Mouse (Mus musculus) lung, postnatal 10 days (tissue): ENCODE results near the gene Mex3a.

Experiments used
- DNase-seq: peaks from one replicate; pipeline ENCODE4 v3.0.0; 2021

The Mex3a gene

GRCm38 (mm10) chr3:88505765-88506164 lies 26.4 kb upstream of the Mex3a start:
- DNase-seq: no peak

DNA sequence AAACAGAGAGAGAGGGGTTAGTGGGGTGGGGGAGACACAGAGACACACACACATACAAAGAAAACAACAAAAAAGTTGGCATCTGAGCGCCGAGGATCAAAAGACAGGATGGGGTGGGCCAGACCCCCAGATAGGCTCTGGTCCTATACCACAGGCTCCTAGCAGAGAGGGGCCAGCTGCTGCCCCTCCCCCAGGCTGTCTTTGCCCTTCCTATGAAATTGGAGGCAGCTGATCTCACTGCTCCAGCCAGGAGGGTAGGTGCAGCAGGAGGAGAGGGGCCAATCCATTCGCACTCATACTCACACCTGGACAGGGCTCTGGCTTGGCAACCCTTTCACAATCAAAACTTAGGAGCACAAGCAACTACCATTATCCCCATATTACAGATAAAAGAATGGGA lies 22.9 kb upstream of the Mex3a start:
- no peak for DNase-seq

DNA sequence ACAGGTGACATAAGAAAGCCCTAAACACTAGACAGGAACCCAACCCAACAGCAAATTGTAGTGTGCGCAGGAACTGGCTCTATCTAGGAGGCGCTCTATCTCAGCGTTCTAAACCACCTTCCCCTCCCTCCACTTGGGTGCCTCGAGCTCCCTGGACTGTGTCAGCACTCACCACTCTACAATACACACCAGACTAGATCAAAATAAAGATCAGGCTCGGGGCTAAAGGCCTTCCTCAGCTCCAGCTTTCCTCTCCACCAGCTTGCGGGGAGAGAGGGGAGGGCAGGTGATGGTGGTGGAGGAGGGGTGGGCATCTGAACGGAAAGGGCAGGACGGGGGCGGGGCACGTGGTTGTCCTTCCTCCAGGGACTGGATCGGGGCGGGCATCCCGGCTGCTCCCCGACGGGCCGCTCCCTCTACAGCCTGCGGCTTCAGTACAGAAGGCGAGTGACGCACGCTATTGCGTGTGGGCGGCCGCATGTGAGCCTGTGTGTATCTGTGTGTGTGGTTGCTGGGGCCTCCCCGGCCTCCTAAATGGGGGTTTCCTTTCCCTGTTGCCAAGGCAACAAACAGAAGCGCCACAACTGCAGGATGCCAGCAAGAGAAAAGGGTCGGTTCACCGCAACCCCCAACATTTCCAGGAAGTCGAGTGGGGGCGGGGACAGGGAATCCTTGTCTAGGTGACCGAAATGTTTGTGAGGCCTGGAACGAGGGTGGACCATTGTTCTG lies 22.3 kb upstream of the Mex3a start, which contains the start of gene Lmna:
TSS of gene Lmna (minus strand) at position 265 of the 729 bp plus-strand sequence.
- peak; percentile 99 for DNase-seq

DNA sequence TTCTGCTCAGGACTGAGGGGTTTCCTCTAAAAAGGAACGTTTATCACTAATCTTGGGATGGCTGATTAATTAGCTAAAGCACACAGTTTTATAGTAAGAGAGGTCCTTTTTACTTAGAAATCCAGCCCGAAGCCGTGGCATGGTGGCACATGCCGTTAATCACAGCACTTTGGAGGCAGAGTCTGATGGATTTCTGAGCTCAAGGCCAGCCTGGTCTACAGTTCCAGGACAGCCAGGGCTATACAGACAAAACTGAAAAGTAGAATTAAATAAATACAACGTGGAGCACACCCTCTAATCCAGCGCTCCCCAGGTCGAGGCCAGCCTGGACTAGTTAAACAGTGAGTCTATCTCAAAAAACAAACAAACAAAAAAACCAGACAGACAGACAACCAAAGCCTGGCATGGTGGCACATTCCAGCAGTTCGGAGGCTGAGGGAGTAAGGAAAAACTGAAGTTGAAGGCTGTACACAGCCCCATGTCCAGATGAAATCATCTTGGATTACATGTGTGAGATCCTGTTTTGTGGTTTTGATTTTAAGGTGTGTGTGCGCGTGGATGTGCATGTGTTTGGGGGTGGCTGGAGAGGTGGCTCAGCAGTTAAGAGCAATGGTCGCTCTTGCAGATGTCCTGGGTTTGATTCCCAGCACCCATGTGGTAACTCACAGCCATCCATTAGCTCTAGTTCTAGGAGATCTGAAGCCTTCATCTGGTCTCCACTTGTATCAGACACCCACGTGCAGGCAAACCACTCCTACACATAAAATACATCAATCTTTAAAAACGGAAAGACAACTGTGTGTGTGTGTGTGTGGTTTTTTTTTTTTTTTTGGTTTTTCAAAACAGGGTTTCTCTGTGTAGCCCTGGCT lies 21.5 kb upstream of the Mex3a start:
- no peak for DNase-seq

DNA sequence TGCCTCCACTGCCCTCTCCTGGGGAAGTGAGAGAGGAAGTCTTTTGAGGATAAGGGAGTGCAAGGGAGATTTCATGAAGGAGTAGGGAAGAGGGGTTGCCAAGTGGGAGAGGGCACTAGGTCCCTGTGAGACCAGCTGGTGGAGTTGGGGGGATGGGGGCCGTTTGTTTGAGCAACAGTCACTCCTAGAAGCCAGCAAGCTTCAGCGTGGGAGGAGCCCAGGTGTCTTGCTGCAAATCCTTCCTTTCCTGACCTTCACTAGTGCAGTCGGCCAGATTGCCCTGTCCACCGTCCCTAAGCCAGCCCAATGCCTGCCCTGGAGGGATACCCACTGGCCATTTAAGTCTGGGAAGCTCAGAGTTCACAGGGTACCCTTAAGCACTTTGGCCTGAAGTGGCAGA lies 20.6 kb upstream of the Mex3a start:
- no peak for DNase-seq

GRCm38 (mm10) chr3:88512141-88512895 lies 19.9 kb upstream of the Mex3a start:
- DNase-seq: peak; percentile 65

GRCm38 (mm10) chr3:88512896-88513545 lies 19.2 kb upstream of the Mex3a start:
- DNase-seq: peak; percentile 86

GRCm38 (mm10) chr3:88513546-88514115 lies 18.6 kb upstream of the Mex3a start:
- no peak for DNase-seq

DNA sequence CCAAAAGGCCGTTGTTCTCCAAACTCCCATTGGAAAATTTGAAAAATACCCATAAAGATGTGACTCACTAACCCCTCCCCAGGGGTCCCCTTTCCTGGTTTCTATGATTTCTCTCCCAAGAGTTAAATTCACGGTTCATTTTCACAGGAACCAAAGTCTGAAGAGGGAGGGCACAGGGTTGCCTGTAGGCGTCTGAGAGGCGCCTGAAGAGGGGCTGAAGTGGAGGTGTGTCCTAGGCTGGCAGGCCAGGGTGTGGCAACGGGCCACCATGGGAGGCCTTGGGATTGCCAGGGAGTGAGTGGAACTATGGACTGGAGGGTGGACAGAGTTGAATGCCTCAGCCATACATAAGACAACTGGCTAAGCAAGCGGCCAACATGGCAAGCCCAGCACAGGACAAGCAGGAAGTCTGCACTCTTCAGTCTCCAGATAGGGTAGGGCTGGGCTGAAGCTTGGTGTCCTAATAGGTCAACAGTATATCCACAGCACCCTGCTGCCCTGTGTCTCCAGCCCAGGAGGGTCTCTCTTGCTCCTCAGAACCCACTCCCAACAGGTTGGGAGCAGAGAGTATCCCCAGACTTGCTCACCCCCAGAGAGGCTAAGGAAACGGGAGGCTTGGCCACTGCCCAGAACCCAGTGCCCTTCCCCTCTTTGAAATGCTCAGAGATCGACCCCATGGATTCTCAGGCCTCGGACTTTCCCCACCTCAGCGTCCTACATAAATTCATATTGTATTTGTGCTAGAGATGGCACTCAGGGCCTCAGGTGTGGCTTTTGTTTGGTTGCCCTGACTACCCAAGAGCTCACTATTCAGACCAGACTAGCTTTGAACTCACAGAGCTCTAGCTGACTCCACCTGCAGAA lies 17.7 kb upstream of the Mex3a start:
- DNase-seq: peak; percentile 66

DNA sequence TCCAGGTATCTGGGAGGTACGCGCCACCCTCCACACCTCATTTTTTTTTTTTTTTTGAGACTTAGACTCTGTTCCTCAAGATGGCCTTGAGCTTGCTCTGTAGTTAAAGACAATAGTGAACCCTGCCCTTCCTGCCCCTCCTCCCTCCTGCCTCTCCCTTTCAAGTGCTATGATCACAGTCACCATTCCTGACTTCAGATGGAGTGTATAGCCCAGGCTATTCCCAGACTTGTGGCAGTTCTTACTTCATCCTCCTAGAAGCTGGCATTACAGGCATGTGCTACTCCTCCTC lies 17.2 kb upstream of the Mex3a start:
- DNase-seq: no peak

DNA sequence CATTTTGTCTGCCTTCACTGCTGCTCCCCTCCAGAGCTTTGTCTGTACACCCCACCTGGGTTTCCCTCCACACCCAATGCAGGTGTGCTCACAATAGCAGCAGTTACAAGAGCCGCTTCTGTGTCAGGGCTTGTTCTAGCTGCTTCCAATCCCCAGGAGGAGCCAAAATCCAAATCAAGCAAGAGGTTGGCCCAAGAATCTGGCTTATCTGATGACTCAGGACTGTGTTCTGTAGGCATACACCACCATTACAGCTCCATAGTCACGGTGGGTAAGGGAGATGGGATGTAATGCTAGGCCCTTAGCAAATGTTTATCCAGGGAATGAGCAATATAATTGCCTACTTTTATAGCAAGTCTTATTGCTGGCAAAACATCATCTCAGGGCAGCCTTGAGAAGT lies 15.8 kb upstream of the Mex3a start:
- DNase-seq: no peak

GRCm38 (mm10) chr3:88518411-88518810 lies 13.8 kb upstream of the Mex3a start:
- DNase-seq: no peak

DNA sequence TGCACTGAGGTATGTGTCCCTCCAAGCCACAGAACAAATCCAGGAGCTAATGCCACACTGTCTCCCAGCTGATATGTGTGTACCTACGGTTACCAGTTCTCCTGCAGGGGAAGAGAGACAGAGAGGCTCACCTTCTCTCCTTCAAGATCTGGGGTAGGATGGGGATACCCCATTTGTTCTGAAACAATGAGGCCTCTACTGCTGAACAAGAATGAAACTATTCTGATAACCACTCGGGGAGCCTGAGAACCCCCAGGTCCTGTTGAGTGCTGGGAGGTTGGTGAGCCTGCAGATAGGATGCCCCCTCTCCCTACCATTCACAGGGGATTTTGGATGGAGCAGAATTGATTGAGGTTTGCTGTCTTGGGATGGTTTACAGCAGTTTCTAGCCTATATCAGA lies 12.1 kb upstream of the Mex3a start:
- DNase-seq: no peak

DNA sequence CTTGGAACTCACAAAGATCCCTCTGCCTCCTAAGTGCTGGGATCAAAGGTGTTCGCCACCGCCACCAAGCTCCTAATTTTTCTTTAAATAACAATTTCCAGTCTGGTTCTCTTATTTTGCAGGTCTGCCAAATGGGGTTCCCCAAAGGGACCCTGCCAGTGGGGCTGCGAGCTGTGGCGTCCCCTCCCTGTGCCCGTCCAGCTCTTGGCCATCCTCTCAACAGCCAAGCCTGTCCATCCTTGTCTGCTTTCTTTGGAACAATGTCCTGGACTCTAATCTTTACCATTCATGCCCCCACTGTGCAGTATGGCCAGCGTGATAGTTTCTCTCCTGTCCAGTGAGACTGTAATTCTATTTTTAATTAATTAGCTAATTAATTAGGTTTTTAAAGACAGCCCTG lies 11.0 kb upstream of the Mex3a start:
- DNase-seq: no peak

DNA sequence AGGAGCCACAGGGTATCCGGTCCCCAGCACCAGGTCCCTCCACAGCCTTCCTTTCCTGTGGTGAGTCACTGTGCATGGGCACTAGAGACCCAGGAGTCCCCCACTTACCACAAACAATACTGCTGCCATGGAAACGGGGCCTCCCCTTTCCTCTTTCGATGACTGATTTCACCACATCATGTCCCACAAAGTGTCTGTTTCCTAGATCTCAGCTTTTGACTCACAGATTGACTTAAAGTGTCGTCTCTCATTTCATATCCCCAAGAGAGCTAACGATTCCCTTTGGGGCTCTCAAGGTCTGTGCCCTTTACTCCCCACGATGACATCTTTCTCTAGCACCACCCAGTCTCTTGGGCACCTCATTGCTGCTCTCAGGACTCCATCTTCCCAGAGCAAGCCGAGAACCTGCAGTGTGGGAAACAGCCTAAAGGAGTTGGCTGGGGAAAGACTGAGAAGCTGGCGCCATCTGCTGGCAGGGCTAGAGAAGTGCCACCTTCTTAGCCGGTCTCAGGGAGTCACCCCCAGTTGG lies 10.3 kb upstream of the Mex3a start:
- DNase-seq: peak; percentile 83

DNA sequence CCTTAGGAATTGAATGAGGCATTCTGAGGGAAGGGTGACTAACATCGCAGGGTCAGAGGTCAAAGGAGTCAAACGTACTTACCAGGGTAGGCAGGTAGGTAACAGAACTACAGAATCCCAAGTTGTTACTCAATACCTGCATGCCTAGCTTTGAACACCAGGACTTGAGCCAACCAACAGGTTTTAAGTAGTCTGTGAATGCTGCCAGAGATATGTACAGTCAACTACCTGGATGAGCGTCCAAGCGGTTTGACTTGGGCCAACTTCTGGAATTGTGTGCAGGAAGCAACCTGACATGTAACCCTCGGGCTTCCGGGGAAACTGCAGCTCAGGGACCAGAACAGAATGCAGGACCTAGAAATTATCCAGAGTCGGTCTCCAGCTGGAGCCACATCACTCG lies 9.2 kb upstream of the Mex3a start:
- no peak for DNase-seq

DNA sequence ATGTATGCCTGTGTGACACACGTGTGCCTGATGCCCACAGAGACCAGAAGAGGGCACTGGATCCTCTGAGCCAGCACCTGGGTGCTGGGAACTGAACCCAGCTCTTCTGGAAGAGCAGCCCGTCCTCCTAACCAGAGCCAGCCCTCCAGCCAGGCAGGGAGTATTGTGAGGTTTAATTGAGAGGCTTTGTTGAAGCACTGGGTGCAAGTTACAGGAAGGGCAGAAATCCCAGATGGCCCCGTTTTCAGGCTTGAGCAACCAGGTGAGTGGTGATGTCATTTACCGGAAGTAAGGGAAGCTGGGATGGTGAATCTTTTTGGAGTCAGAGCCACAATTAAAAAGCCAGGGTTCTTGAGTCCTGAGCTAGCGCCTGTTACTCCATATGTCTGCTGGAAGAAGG lies 7.2 kb upstream of the Mex3a start:
- no peak for DNase-seq

DNA sequence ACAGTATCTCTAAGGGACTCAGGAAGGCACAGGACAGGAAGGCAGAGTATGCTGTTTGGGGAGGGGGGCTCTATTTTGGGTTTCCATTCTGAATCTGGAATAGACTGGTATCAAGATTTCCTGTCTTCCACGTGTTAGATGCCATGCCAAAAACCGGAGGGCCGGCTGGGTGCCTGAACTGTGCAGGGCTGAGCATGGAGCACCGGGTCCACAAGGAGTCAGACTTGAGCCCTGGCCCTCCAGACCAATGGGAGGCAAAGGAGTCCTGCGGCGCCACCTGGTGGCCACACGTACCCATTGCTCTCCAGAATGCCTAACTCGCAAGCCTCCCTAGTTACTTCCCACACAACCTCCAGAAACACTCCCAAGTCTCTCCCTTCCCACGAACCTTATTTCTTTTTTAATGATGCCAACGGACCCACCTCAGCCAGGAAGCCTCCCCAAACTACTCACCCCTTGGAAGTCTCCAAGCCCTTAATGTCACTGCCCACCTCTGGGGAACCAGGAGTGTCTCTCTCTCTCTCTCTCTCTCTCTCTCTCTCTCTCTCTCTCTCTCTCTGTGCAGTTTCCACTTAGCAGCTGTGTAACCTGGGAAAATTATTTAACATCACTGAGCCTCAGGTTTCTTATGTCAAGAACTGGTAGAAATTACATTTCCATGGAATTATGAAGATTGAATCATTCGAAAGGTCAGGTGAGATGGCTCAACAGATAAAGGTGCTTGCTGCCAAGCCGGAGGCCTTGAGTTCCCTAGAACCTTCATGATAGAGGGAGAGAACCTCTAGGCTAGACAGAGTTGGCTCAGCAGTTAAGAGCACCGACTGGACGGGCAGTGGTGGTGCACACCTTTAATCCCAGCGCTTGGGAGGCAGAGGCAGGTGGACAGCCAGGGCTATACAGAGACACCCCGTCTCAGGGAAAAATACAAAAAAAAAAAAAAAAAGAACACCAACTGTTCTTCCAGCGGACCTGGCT lies 5.8 kb upstream of the Mex3a start:
- peak; percentile 93 for DNase-seq

GRCm38 (mm10) chr3:88527565-88527964 lies 4.6 kb upstream of the Mex3a start:
- peak; percentile 41 for DNase-seq

- no peak for DNase-seq
Measured at GRCm38 (mm10) chr3:88528646-88529045, 3.5 kb upstream of the Mex3a start.
